Comparison of ENCODE assay signal across 8 mouse cellular contexts in the genomic region with DNA sequence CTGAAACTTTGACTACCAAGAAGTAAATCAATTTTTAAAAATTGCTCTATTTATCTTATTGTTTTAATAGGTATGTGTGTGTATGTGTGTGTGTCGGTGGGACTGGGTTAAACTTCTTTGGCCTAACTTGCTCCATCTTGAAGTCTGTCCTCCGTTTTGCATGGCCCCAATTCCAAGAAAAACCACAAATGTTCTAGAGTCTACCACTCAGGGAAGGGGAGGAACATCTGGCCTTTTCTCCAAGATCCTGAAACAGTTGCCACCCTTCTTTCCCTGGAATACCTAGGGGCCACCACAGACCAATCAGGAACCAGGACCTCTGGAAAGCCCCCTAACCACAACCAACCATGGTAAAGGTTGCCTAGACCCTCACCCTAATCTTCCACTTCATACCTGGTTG. TPM values are rescaled to one million over a fixed set of nuclear protein-coding genes. Genes with fewer than 3 reads are reported as not detected.
DNase-seq lines count a peak whose midpoint lies in the region; ATAC-seq and TF ChIP-seq lines count a peak whose summit lies in the region.
"Had no signal": no experiment of that assay in that cellular context is flagged by ENCODE, and none has a peak within 500 bp of the region (broad histone marks: within the 10 kb centered on the region; RNA-seq: fewer than 3 reads in every experiment).

No protein-coding gene starts in this region.

- no peaks in the 10 kb centered on the region for H3K9me3 ChIP-seq in liver, embryonic 11.5 days (ENCODE audit: control insufficient read depth, low read length)
- H3K9me3 ChIP-seq in liver, embryonic 12.5 days (replicated peaks) = no peaks in the 10 kb centered on the region
- H3K9me3 ChIP-seq in stomach, embryonic 15.5 days = no peaks in the 10 kb centered on the region

- H3K9ac ChIP-seq in liver, embryonic 11.5 days (ENCODE audit: low read depth, low read length) = no peak overlapping the region
- H3K9ac ChIP-seq in liver, embryonic 12.5 days = no peak overlapping the region
- H3K9ac ChIP-seq in stomach, embryonic 15.5 days = no peak overlapping the region

- WGBS in liver, embryonic 11.5 days = 61% methylated on average over 2 of the region's 2 CpGs
- WGBS in liver, embryonic 12.5 days (ENCODE audit: insufficient replicate concordance) = 40% methylated on average over 2 of the region's 2 CpGs
- WGBS in stomach, embryonic 15.5 days = 77% methylated on average over 2 of the region's 2 CpGs
- WGBS in cerebellum, adult 2 months = 80% methylated on average over 2 of the region's 2 CpGs

- TF ChIP-seq POLR2A in embryonic fibroblast, embryonic 13.5 days (IDR thresholded peaks at IDR 0.05; ENCODE audit: low read depth, low read length) = 0 out of 2 replicates have a peak, but pooled peaks have one; percentile 20
- no peak for TF ChIP-seq POLR2A in cerebellum, adult 2 months (IDR thresholded peaks at IDR 0.05; ENCODE audit: borderline replicate concordance, insufficient read depth, low read length)

- no peak for DNase-seq in liver, embryonic 11.5 days (ENCODE audit: low spot score)
- no peak for DNase-seq in liver
- no peak for DNase-seq in gastrocnemius, postnatal 4 days (ENCODE audit: low spot score in 2 of 2)
- DNase-seq in cerebellum, adult 2 months = no peak
- DNase-seq: kidney, postnatal 14 days had no signal

- H3K4me3 ChIP-seq in liver, embryonic 11.5 days (ENCODE audit: low read depth, low read length) = no peak overlapping the region
- H3K4me3 ChIP-seq in embryonic fibroblast, embryonic 13.5 days (ENCODE audit: insufficient read depth, low read length) = no peak overlapping the region
- H3K4me3 ChIP-seq in liver, embryonic 12.5 days = peak overlapping the region; percentile 96; the same call in 1 of the 2 replicates
- H3K4me3 ChIP-seq in stomach, embryonic 15.5 days (replicated peaks) = no peak overlapping the region
- H3K4me3 ChIP-seq in cerebellum, adult 2 months (replicated peaks; ENCODE audit: insufficient read depth, low read depth, low read length) = no peak overlapping the region

- peaks cover 11% of the 10 kb centered on the region for H3K4me1 ChIP-seq in liver, embryonic 11.5 days (replicated peaks; ENCODE audit: control insufficient read depth, insufficient read depth, low read length)
- peaks cover 2% of the 10 kb centered on the region; the same call in 1 of the 2 replicates for H3K4me1 ChIP-seq in embryonic fibroblast, embryonic 13.5 days (ENCODE audit: control insufficient read depth, insufficient read depth, low read length)
- H3K4me1 ChIP-seq in liver, embryonic 12.5 days = peaks cover 30% of the 10 kb centered on the region
- H3K4me1 ChIP-seq in stomach, embryonic 15.5 days = peaks cover 12% of the 10 kb centered on the region
- H3K4me1 ChIP-seq in cerebellum, adult 2 months (ENCODE audit: control insufficient read depth, insufficient read depth, low read length) = peaks cover 16% of the 10 kb centered on the region

- TF ChIP-seq CTCF in embryonic fibroblast, embryonic 13.5 days (IDR thresholded peaks at IDR 0.05; ENCODE audit: borderline replicate concordance, insufficient read depth, low read length) = no peak
- TF ChIP-seq CTCF in cerebellum, adult 2 months (IDR thresholded peaks at IDR 0.05; ENCODE audit: borderline replicate concordance, insufficient read depth, low read depth, low read length) = no peak

- no peak overlapping the region for H3K27ac ChIP-seq in liver, embryonic 11.5 days (ENCODE audit: low read depth, low read length)
- H3K27ac ChIP-seq in embryonic fibroblast, embryonic 13.5 days (ENCODE audit: insufficient read depth, low read length) = no peak overlapping the region
- H3K27ac ChIP-seq in liver, embryonic 12.5 days = no peak overlapping the region
- no peak overlapping the region for H3K27ac ChIP-seq in stomach, embryonic 15.5 days
- no peak overlapping the region for H3K27ac ChIP-seq in cerebellum, adult 2 months (ENCODE audit: insufficient read depth, low read length)

- ATAC-seq in liver, embryonic 11.5 days (replicated peaks; ENCODE audit: low FRiP score) = no peak
- no peak for ATAC-seq in liver, embryonic 12.5 days
- no peak for ATAC-seq in stomach, embryonic 15.5 days (ENCODE audit: insufficient read depth, low FRiP score, low read depth)

- H3K36me3 ChIP-seq in liver, embryonic 11.5 days (ENCODE audit: control insufficient read depth, insufficient read depth, low read length) = peaks cover 4% of the 10 kb centered on the region; the same call in 1 of the 2 replicates
- H3K36me3 ChIP-seq in liver, embryonic 12.5 days = peaks cover 21% of the 10 kb centered on the region
- H3K36me3 ChIP-seq in stomach, embryonic 15.5 days = no peaks in the 10 kb centered on the region

- H3K27me3 ChIP-seq in liver, embryonic 11.5 days (replicated peaks; ENCODE audit: control insufficient read depth, insufficient read depth, low read length) = no peaks in the 10 kb centered on the region
- no peaks in the 10 kb centered on the region for H3K27me3 ChIP-seq in liver, embryonic 12.5 days (replicated peaks)
- no peaks in the 10 kb centered on the region for H3K27me3 ChIP-seq in stomach, embryonic 15.5 days (replicated peaks)
- H3K27me3 ChIP-seq in cerebellum, adult 2 months (ENCODE audit: control insufficient read depth, insufficient read depth, low read length) = no peaks in the 10 kb centered on the region

- H3K4me2 ChIP-seq in liver, embryonic 11.5 days = peak overlapping the region; percentile 73
- peak overlapping the region; percentile 97 for H3K4me2 ChIP-seq in liver, embryonic 12.5 days
- 0 out of 2 replicates have a peak overlapping the region, but pooled peaks have one; percentile 2 for H3K4me2 ChIP-seq in stomach, embryonic 15.5 days

RNA-seq across cellular contexts. Expression of a gene that starts 1.1 kb away (rescaled TPM):
- 18.7 and 25.3 TPM in 2 replicates for polyA plus RNA-seq in liver, embryonic 11.5 days (2014; fragmentation: Nextera tagmentation; extraction: Ambion mirVana)
- 20.9 and 24.5 TPM in 2 replicates for polyA plus RNA-seq in embryonic fibroblast, embryonic 13.5 days (2011; ENCODE audit: insufficient read length, low read depth, missing spikeins)
- polyA plus RNA-seq in liver, embryonic 12.5 days (2016; fragmentation: Nextera tagmentation; extraction: Ambion mirVana) = 15.9 and 17.5 TPM in 2 replicates
- polyA plus RNA-seq in stomach, embryonic 15.5 days (2015; fragmentation: Nextera tagmentation; extraction: Ambion mirVana) = 29.1 and 32.1 TPM in 2 replicates
- 10 to 100 TPM; 36.5 to 38.3 TPM for total RNA-seq in gastrocnemius, postnatal 4 days (2021)
- polyA plus RNA-seq in cerebellum, adult 2 months (2012; rRNA removed) = 127 and 128 TPM in 2 replicates

RNA-seq across cellular contexts. Expression of a gene that starts 1.6 kb away (rescaled TPM):
- polyA plus RNA-seq in liver, embryonic 11.5 days (2014; fragmentation: Nextera tagmentation; extraction: Ambion mirVana) = 58.7 and 61.9 TPM in 2 replicates
- polyA plus RNA-seq in embryonic fibroblast, embryonic 13.5 days (2011; ENCODE audit: insufficient read length, low read depth, missing spikeins) = 228 and 231 TPM in 2 replicates
- polyA plus RNA-seq in liver, embryonic 12.5 days (2016; fragmentation: Nextera tagmentation; extraction: Ambion mirVana) = 73.8 and 75.8 TPM in 2 replicates
- polyA plus RNA-seq in stomach, embryonic 15.5 days (2015; fragmentation: Nextera tagmentation; extraction: Ambion mirVana) = 150 and 156 TPM in 2 replicates
- total RNA-seq in gastrocnemius, postnatal 4 days (2021) = 100 to 1,000 TPM; 149 to 150 TPM
- polyA plus RNA-seq in cerebellum, adult 2 months (2012; rRNA removed) = 107 and 113 TPM in 2 replicates

RNA-seq across cellular contexts. Expression of a gene that starts 27.7 kb away (rescaled TPM):
- 16.0 and 16.4 TPM in 2 replicates for polyA plus RNA-seq in liver, embryonic 11.5 days (2014; fragmentation: Nextera tagmentation; extraction: Ambion mirVana)
- polyA plus RNA-seq in embryonic fibroblast, embryonic 13.5 days (2011; ENCODE audit: insufficient read length, low read depth, missing spikeins) = 16.4 and 18.7 TPM in 2 replicates
- polyA plus RNA-seq in liver, embryonic 12.5 days (2016; fragmentation: Nextera tagmentation; extraction: Ambion mirVana) = 10.6 and 11.3 TPM in 2 replicates
- 24.6 and 26.3 TPM in 2 replicates for polyA plus RNA-seq in stomach, embryonic 15.5 days (2015; fragmentation: Nextera tagmentation; extraction: Ambion mirVana)
- 10 to 100 TPM; 11.0 to 12.1 TPM for total RNA-seq in gastrocnemius, postnatal 4 days (2021)
- polyA plus RNA-seq in cerebellum, adult 2 months (2012; rRNA removed) = 27.9 and 32.0 TPM in 2 replicates

RNA-seq across cellular contexts. Expression of a gene that starts 35.5 kb away (rescaled TPM):
- 62.9 and 64.6 TPM in 2 replicates for polyA plus RNA-seq in liver, embryonic 11.5 days (2014; fragmentation: Nextera tagmentation; extraction: Ambion mirVana)
- 23.9 and 26.2 TPM in 2 replicates for polyA plus RNA-seq in embryonic fibroblast, embryonic 13.5 days (2011; ENCODE audit: insufficient read length, low read depth, missing spikeins)
- 40.2 and 42.0 TPM in 2 replicates for polyA plus RNA-seq in liver, embryonic 12.5 days (2016; fragmentation: Nextera tagmentation; extraction: Ambion mirVana)
- polyA plus RNA-seq in stomach, embryonic 15.5 days (2015; fragmentation: Nextera tagmentation; extraction: Ambion mirVana) = 52.7 and 54.5 TPM in 2 replicates
- total RNA-seq in gastrocnemius, postnatal 4 days (2021) = 10 to 100 TPM; 19.9 to 20.9 TPM
- polyA plus RNA-seq in cerebellum, adult 2 months (2012; rRNA removed) = 66.3 and 70.3 TPM in 2 replicates

RNA-seq across cellular contexts. Expression of a gene that starts 42.9 kb away (rescaled TPM):
- polyA plus RNA-seq in liver, embryonic 11.5 days (2014; fragmentation: Nextera tagmentation; extraction: Ambion mirVana) = 4.3 and 6.0 TPM in 2 replicates
- polyA plus RNA-seq in embryonic fibroblast, embryonic 13.5 days (2011; ENCODE audit: insufficient read length, low read depth, missing spikeins) = 0.60 and 0.79 TPM in 2 replicates
- 3.4 and 4.4 TPM in 2 replicates for polyA plus RNA-seq in liver, embryonic 12.5 days (2016; fragmentation: Nextera tagmentation; extraction: Ambion mirVana)
- 4.3 and 5.3 TPM in 2 replicates for polyA plus RNA-seq in stomach, embryonic 15.5 days (2015; fragmentation: Nextera tagmentation; extraction: Ambion mirVana)
- total RNA-seq in gastrocnemius, postnatal 4 days (2021) = 1 to 10 TPM; 3.1 to 3.3 TPM
- polyA plus RNA-seq in cerebellum, adult 2 months (2012; rRNA removed) = 9.3 and 9.8 TPM in 2 replicates

Comparison
In these comparisons a context has a peak if more than half of its experiments do, and no peak if none do; other contexts are left out.
1. H3K4me2 ChIP-seq: peak in every context shown above with its lines; median percentile 97 in liver, embryonic 12.5 days; 73 in liver, embryonic 11.5 days; 2 in stomach, embryonic 15.5 days.